Mouse (Mus musculus): ENCODE measurements at regions not wholly inside any gene's neighbourhood (a gene's known extent, or its start where the extent isn't known, plus 50 kb on each side); places are given as distances from the start of the nearest gene placed in this dataset.
"Not testable (repeated sequence)": the region's sequence is repeated elsewhere in the genome, so short reads cannot be mapped to it uniquely, and the experiment has no call there.

DNA sequence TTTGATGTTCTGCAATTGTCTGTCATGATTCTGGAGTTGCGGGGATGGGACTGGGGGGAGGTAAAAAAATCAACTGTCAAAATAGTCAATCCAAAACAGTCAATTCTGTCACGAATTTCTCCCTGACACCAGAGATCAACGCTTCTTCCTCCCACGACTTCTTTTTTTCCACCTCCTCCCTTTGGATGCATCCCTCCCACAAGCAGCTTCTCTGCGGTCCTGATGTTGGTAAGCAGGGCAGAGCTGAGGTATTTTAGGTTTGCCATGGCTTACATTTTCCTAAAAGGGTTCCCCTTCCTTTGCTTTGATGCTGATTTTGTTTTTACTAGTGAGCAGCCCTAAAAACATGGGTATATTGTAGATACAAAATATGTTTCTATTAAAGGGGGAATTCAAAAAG, 209.7 kb downstream of the Cd47 start:
- DNase-seq, result no peak

DNA sequence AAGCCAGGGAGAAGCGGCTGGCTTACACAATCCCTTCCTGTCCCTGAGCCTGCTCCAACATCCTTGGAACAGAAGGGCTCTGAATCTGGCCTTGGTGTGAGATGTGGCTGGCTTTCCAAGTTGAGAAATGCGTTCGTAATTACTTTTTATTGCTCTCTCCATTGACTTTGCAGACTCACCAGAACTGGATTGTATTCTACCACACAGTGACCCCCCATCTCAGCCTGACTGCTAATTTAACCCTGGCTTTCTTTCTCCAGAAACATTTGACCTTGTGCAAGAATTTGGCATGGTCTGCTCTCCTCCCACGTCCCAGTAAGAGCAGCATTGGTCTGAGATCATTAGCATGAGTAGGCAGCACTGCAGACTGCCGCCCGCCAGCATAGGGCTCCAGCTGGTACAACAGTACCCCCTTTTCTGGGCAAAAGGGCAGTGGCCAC, 210.2 kb downstream of the Cd47 start:
- DNase-seq, result peak; percentile 21

DNA sequence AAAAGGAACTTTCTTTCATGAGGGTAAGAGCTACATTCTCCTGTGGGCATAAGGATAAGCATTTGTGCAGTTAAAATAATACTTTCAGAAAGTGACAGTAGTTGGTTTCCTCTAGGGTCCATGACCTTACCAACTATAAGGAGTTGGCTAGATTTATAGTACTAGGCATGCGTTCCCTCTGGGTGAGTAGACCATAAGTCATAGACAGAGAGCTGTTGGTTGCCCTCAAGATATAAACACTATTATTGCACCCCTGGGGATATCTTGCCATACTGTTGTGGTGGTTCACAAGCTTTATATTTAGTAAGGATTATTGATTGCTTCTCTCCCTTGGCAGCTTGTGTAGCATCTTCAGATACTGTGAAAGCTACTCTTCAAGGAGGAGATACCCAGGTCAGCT, 223.6 kb downstream of the Cd47 start:
- no peak for DNase-seq

DNA sequence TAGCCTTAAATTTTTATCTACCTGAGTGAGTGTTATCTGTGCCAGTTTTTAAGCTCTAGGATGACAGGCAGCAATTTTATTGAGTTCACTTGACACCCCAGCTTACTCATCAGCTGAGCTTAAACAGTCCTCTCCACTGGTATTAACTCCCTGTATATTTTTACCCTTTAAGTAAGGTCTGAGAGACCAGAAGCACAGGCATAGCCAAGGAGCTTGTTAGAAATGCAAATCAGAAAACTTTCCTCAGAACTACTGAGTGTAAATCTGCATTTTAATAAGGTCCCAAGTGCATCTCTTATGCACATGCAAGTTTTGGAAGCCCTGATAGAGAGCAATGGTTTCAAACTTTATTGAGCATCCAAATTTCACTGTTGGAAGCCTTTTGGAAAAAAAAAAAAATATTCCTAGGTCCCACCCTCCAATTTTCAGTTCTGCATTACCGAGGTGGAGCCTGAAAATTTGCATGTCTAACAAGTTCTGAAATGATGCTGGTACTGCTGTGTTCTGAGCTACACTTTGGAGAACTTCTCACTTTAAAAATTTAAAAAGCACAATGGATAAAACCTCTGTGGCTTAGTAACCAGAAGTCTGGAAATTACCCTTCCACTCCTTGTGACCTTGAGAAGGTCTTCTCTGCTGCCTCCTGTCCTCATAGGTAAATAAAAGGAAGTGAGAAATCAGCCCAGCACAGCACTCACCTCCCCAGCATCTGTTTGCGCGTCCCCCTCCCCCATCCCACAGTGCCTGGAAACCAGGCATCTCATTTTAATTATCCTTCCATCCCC, 226.0 kb downstream of the Cd47 start:
- DNase-seq, result no peak

DNA sequence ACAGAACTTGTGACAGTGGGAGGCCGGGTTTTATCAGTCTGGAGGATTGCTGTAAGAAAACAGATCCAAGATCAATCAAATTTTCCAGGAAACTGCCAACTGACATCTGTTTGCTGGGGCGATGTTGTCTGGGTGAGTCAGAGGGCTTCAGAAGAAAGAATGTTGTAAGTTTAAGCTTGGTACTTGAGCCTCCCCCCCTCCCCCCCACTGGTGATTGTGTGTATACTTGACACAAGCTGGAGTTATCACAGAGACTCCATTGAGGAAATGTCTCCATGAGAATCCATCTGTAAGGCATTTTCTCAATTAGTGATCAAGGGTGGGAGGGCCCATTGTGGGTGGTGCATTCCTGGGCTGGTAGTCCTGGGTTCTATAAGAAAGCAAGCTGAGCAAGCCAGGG, 226.9 kb downstream of the Cd47 start:
- no peak for DNase-seq

DNA sequence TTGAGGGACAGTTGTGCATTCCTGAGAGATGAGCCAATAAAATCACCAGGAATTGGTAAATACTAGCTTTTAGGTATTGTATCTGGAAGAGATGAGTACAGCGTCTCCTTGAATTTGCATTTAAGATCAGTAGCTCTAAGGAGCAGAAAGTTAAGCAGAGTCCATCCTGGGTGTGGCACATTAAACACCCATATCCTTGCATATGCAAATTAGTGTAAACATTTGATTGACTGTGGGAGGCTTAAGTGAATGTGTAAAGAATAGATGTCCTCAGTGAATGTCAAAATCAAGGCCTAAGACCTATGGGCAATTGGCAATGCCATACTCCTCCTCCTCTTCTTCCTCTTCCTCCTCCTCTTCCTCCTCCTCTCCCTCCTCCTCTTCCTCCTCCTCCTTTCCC, 229.4 kb downstream of the Cd47 start:
- no peak for DNase-seq

DNA sequence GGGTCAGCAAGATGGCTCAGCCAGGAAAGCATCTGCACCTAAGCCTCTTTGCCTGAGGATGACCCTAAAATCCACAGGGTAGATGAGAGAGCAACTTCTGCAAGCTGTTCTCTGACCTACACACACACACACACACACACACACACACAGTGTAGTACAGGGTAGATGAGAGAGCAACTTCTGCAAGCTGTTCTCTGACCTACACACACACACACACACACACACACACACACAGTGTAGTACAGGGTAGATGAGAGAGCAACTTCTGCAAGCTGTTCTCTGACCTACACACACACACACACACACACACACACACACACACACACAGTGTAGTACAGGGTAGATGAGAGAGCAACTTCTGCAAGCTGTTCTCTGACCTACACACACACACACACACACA, 230.0 kb downstream of the Cd47 start:
- DNase-seq, result not testable (repeated sequence)

DNA sequence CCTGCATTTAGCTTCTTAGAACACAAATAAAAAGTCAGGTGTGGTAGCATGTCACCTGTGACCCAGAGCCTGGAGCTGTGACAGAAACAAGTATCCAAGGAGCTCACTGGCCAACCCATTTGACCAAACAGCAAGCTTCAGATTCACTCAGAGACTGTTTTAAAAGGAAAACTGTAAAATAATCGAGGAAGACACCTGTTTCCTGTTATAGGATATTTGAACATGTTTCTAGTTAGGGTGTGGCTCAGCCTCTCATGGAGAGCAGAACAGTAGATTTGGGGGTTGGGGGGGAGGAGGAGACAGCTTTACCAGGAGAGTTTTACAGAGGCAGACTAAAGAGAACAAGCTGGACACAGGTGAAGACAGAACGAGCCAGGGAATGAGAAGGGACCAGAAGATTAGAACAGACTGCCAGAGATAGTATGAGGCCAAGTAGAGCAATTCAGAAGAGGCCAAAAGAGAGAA, 230.6 kb downstream of the Cd47 start:
- no peak for DNase-seq

DNA sequence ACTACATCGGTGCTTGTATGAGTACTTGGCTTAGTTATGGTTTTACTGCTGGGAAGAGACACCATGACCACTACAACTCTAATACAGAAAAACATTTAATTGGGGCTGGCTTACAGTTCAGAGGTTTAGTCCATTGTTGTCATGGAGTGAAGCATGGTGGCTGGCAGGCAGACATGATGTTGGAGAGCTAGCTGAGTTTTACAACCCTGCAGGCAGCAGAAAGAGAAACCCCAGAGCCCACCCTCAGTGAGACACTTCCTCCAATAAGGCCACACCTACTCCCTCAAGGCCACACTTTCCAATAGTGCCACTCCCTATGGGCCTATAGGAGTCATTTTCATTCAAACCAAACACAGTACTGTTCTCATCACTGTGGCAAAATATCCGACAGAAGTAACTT, 232.5 kb downstream of the Cd47 start:
- DNase-seq, result no peak

DNA sequence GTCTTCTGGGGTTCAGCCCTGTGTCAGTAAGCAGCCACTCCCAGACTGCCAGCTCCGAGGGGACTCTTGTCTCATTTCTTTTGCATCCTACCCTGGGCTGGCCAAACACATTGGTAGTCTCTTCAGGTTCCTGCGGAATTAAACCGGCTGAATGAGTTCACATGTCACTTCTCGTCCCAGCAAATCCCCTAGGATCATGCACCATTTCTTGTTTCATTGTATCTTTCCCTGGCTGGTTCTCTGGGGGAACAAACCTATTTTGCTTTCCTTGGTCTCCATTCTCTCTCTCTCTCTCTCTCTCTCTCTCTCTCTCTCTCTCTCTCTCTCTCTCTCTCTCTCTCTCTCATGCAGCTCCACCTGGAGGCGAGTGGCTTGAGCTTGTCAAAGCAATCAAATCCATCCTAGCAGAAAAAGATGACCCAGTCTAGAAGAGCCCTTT, 236.0 kb downstream of the Cd47 start:
- DNase-seq, result no peak

DNA sequence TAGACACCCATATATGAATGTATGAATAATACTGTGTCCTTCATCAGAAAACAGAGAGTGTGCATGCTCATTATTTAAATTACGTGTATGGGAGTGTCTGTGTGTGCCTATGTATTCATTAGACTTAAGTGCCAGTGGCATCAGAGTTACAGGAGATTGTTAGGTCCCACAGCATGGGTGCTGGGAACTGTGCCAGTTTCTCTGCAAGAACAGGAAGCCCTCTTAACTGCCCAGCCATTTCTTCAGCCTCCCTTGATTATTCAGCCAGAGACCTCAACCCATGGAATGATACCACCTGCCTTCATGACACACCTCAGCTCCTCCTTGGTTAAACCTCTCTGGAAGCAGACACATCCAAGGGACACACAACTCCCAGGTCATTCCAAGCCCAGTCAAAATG, 243.8 kb downstream of the Cd47 start:
- DNase-seq, result no peak

DNA sequence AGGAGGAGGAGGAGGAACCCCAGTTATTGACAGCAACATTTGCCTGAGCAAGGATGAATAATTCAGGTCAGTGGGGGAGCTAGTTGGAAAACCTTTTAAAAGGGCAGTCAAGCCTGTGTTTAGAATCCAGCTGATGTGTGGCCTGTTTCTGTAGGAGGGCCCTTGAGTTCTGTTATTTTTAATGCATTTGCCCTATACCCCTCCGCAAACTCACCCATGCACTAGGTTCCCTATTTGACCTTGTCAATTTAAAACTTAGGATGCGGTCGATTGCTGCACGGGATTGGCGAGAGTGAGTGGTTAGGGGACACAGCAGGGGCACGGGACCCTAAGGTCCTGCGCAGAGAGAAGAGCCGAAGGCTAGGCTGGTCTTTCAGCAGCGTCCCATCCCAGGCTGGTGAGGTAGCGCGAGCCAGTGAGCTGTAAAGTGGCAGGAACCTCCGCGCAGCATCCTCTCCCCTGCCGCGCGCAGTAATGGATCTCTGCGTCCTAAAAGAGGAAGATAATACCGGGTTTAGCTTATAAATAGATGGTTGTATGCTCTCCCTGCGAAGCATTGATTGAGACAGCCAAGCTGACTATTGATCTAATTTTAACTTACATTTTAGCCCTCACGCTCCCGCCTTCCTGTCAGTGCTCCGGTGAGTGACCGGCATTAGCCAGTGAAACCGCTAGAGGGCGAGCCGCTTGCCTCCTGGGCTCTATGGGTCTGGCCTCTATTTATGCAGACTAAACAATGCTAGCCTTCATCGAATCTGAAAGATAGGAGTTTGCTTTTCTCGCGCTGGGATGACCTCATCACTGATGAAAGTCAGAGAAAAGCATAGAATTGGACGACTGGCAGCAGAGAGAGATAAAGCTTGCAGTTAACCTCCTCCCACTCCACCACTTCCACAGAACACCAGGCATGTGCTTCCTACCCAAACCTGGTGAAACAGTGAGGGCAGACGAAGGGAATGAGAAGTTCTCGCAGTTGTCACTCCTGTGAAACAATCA, 245.5 kb downstream of the Cd47 start:
- peak; percentile 75 for DNase-seq

DNA sequence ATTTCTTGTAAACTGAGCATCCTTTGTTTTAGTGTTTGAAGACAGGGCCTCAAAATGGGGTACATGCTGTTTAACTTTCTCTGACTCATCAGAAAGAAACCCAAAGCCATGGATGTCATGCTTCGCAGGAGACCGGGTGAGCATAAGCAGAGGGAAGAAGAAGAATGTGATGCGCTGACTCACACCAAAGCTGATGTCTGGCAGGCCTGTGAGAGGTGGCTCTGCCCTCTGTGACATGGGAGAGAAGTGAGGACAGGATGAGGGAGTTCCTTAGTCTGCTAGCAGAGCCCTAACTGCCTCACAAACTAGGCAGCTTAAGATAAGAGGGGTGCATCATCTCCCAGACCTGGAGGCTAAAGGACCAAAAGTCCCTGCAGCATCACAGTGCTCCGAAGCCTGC, 263.2 kb downstream of the Cd47 start:
- DNase-seq, result no peak

DNA sequence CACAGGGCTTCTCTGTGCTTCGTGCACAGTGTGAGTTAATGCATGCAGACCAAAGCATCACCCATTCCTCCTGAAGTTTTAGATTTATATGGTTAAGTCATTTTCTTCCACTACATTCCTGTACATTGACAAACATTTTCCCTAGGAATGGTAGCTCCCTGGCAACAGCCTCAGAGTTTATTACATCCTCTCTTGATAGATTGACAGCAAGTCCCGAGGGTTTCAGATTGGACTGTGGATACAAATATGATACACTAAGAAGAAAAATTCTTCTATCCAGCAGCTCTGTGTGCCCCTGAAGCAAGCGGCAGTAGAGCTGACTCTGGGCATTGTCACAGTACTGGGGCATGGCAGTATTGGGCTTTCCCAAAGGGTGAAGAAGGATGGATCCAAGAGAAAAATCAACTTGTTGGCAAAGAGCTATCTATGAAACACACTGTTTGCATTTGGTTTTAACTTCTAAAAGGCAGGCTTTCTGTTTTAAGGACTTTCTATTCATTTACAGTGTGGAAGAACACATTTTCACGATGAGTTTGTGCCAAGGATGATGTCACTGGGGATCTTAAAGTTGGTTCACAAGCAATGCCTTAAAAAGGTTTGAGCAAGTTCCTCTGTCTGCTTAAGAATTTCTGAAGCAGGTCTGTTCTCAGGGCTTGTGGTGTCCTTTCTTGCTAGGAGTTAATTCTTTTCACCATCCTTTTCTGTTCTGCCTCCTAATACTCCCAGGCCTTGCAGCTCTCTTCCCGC, 265.2 kb downstream of the Cd47 start:
- DNase-seq, result no peak

DNA sequence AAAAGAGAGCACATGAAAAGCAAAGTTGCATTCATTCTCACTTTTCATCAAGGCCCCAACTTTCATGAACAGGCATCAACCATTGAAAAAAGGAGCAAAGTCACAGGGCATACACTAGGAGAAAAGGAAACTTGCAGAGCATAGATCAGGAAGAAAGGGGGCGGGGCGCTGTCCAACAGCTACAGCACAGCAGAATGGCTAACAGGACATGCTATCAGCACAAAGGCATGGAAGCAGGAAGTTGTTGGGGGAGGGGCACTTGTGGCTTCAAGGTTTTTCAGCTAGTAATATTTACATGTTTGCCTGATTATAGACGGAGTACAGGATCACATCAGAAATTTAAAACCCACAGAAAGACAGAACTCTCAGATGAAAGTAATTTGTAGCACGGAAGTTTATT, 268.7 kb downstream of the Cd47 start:
- DNase-seq, result peak; percentile 42

DNA sequence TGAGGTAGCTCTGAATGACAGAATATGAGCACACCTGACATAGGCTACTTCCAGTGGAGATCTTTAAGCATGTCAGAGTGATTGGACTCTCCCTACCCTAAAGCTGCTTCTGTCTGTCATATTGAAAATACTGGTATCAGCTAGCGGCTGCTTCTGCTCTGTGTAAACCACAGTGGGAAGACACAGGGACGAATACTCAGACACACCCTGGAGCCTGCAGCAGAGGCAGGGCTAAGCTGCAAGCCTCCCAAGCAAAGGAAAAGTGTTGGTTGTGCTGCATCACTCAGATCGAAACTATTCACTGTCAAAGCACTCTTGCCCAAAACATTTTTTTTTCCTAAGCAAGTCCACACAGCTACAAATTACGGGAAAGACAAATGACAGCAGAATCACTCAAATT, 270.4 kb downstream of the Cd47 start:
- DNase-seq, result no peak

DNA sequence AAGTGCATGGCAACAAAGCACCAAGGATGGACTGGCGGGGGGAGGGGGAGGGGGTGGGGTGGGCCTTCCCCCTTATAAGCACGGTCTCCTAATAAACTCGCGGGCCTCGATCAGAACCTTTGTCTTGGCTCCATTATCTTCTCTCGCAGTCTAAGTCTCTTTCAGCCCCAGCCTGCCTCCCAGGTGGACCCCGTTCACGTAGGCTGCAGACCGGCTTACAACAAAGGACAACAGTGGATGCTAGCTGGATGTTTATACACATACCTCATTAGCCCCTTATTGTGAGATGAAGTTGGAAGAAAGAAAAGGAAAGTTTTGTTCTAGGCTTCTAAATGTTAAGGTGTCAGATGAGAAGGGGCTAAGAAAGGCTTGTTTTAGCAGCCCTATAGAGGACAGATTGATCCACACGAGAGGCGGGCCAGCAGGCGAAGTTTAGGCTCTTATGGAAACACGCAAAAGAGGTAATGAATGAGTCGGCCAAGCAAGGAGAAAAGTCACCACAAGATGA, 272.6 kb downstream of the Cd47 start:
- no peak for DNase-seq

DNA sequence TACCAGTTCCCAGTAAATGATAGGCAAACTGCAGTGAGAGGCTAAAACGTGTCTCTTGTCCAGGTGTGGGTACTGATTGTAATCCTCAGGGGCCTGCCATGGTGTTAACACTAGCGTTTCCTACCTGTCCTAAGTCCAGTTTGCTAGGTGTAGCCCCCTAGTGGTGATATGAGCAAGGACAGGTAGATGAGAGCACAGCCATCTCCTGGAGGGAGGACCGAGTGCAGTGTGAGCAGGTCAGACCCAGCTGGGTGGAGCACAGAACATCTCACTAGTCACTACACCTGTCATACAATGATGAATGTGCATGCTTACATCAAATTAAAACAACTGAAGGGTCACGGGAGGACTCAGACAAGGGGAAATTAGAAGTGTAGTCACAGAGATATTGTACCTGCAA, 273.6 kb downstream of the Cd47 start:
- DNase-seq, result no peak

DNA sequence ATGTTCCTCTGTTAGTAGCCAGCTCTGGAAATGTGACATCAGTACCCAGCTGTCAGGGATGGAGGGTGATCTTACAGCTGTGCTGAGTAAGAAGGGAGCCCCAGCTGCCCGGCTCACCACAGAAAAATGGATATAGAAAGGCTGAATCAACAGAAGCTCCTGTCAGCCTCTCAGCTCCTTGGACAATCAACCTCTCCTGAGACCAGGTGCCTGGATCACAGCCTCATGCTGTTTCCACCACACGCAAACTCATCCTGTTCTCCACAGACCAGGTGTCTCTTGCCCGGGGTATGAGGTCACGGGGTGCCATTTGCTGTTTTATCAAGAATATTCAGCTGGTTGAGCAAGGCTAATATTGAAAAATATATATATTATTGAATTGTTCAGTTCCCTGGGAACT, 275.3 kb downstream of the Cd47 start:
- DNase-seq, result no peak

DNA sequence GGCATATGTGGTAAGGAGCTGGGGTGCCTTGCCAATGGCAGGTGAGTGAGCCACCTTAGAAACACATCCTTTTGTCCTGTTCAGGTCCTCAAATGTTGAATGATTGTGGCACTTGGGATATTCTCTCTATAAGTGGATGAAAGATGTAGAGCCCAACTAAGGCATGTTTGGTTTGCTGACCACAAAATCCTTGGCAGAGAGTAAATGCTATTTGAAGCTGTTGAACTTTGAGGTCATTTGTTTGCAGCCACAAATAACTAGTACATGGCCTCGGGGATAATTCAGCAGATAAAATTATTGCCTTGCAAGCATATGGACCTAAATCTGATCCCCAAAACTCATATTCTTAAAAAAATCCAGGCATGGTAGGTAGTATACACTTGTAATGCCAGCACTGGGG, 281.2 kb downstream of the Cd47 start:
- no peak for DNase-seq

DNA sequence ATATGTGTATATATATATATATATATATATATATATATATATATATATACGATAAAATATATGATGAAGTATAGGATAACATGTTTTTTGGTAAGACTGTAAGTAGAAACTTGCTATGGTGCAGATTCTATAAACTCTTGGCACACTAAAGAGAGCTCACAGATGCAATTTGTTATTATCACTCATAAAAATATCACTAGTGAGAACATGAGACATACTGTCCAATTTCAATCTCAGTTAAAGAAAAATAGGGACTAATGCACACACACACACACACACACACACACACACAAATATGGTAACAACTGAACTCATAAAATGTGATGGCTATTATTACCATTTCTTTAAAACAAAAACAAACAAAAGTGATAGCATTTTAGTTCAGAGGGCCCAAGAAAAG, 292.0 kb downstream of the Cd47 start:
- DNase-seq, result no peak

DNA sequence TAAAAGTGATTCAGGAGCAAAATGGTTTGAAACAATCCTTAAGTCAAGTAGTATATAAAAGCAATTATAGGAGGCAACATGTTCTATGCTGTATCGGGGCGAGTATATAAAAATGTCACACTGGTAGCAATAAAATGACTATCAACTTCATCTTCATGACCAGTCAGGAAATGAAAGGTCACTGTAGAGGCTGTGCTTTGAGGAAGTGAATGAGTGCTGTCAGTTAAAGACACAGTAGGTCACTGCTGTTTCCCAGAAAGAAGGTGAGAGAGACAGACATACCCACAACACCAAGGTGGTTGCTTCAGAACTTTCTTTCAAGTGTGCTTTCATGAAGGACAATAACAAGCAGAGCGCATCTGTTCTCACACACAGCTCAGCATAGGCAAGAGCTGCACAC, 292.4 kb downstream of the Cd47 start:
- no peak for DNase-seq

All from heart, postnatal 4 days (tissue).